Mouse (Mus musculus): ENCODE data around the gene Slc6a20b.
"Not testable (repeated sequence)": the region's sequence is repeated elsewhere in the genome, so short reads cannot be mapped to it uniquely, and the experiment has no call there.

Slc6a20b gene

DNA sequence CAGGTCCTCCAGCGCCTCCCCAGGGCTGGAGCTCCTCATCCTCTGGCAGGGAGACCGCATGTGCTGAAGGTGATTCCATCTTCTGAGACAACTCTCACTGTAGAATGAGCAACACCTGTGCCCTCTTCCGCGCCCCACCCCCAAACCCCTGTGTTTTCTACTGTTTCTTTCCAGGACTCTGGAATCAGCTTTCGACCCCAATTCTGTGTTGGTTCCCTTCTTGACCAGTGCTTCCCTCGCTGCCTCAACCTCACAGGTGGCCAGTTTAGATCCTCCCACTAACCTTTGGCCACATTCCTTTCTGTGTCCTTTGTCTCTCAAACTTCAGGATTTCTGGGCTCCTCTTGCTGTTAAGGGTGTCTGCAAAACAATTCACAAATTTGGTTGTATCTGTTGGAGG, at the start of gene Slc6a20b:
Gene Slc6a20b (minus strand): TSS at position 285 of the 400 bp plus-strand sequence.
- no peak for DNase-seq

DNA sequence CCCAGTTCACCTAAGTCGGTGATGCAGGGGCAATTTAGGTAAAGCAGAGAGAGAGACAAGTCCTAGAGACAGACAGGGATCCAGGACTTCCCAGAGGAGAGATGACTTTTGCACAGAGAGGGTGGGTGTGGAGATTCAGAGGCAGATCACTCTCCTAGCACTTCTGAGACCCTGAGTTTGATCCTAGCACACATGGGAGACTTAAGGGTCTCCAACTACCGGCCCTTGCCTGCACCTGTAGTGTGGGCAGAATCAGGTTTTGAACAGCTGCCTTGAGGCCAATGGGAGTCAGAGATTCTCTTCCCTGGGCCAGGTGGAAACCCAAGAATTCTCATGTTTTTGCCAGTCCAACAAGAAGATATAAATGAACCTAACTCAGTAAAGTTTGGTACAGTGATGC, 46.8 kb upstream of the Slc6a20b start:
- no peak for DNase-seq

DNA sequence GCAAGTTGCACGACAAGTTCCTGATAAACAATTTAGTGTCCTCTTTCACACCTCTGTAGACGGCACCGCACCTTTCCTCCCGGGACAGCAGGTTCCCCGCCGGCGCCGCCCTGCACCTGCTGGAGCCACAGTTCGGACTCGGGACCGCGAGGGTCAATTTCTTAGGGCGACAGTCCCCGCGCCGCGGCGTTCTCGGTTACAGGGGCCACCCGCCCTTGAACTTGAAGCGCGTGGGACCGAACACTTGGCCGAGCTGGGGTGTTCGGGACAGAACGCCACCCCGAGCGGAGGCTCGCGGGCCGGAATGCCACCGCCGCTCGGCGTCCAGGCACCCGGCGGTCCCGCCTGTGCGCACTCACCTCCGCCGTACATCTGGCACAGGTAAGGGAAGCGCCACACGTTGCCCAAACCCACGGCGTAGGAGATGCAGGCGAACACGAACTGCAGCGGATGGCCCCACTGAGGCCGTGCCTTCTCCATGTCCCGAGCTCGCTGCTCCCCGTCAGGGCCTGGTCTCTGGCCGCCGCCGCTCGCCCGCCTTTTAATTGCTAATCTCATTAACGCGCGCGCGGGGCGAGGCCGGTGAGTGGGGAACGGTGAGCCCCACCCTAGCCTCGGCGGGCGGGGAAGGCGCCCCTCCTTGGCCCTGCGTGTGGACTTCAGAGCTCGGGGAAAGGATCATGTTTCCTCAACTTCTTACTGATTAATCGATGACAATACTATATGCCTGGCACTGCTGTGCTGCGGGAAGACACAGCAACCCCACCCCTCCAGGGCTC, 46.2 kb upstream of the Slc6a20b start, which contains the start of the genes Ccr9 and Slc6a20a:
Gene Ccr9 (plus strand): TSS at position 113 of the 779 bp plus-strand sequence.
Gene Slc6a20a (minus strand): TSS at position 559 of the 779 bp plus-strand sequence.
- DNase-seq = peak; percentile 46

DNA sequence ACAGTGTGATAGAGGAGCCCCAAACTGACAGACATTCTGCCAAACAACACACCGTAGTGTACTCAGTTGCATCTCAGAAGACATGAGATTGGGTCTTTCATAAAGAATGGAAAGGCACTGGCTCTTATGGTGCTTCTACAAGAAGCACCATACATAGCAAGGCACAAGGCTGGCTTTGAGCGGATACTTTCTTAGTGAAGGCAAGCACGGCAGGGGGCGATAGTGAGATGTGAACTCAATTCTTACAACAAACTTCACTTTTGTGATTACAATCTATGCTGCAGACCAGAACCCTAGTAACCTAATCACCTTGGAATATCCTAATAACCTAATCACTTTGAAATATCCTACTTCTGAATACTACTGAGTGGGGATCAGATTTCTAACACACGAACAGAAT, 33.3 kb upstream of the Slc6a20b start:
- DNase-seq = peak; percentile 91

DNA sequence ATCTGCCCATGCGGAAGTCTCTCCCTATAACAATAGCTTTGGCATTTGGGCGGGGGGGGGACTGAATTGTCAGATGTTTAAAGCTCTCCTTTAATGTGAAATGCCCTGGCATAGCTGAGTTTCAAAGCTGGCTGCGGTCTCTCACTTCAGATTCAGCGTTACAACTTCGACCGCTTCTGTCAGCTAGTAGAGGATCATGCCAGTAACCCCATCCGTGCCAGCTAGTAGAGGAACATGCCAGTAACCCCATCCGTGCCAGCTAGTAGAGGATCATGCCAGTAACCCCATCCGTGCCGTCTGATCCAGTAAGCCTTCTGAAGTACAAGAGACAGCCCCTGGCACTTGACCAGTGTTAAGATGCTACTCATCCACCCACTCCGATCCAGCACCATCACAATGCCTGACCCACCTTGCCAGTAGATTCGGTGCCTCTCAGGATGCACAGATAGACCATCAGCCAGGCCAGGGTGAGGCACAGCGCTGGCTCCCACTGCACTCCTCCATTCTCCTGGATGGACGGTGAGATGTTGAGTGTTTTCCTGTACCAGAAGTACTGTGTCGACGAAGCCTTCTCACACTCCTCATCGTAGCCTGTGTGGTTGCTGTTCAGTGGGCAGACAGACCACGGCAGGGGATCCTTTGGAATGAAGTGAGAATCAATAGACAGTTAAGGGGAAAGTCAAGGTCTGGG, 27.8 kb upstream of the Slc6a20b start:
- not testable (repeated sequence) for DNase-seq

DNA sequence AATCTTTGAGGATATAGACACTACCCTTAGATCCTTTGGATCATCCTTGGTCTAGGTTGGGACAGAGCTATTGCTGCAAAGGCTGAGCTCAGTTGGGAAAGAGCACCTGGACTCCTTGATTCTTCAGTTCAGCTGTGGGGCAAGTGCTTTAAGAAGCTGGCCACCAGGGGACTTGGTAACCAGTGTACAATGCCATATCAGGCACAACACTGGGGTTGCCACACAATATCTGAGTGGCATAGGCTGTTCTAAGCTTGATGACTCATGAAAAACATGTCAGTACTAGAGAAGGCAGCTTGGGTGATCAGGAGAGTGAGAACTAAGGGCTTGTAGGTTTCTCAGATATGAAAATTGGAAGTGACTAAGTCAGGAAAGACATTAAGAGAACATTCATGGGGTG, 26.6 kb upstream of the Slc6a20b start:
- DNase-seq = no peak

DNA sequence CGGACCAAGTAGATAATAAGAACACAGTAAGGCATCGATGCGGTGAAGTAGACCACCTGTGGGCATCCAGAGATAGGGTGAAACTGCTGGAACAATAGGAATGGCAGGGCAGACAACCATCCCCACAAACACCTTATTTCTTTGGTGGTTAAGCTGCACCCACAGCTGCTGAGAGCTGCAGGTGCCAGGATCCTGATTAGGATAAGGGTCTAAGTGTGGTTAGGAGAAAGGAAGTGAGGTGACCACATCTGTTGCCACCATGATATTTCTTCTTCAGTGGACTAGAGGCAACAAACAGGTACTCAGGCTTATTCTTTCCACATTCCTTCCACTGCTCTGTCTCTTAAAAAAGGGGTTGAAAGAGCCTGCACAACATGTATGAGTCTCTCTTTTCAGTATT, 25.1 kb upstream of the Slc6a20b start:
- no peak for DNase-seq

DNA sequence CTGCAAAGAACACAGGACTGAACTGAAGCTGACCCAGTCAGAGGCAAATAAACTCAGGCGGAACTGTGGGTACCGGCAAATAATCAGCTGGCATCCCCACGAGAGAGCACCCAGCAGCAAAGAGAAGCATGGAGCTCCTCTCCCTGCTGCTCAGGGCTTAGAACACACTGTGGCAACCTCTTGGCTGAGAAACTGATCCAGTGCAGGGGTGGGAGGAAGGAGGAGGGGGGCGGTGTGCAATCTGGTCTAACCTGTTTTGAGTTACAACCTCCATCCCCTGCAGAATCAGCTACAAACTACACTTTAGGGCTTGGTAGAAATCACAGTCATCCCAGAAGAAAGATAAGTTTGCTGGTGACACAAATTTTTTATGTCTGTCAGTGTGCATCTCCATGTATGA, 19.0 kb upstream of the Slc6a20b start:
- no peak for DNase-seq

DNA sequence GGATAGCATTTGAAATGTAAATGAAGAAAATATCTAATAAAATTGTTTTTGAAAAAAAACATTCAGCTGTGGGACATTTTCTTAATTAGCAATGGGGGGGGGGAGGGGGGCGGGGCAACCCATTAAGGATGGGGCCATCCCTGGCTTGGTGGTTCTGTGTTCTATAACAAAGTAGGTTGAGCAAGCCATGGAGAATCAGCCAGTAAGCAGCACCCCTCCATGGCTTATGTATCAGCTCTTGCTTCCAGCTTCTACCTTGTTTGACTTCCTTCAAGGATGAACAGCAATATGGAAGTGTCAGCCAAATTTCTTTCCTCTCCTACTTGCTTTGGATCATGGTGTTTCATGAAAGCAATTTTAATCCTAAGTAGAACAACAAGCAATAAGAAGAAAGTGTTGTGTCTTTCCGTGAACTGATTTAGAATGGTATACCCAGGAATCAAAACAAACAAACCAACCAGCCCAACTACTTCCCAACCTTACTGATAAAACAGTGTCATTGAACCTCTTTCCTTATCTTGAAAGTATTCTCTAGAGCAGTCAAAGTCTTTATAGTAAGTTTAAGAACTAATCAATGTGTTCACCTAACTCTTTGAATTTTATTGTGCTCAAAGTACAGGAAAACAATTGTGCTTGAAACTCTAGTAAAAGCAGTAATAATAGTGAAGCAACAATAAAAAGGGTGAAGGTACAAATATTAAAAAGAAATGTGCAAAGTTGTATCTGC, 17.6 kb upstream of the Slc6a20b start:
- DNase-seq = no peak

DNA sequence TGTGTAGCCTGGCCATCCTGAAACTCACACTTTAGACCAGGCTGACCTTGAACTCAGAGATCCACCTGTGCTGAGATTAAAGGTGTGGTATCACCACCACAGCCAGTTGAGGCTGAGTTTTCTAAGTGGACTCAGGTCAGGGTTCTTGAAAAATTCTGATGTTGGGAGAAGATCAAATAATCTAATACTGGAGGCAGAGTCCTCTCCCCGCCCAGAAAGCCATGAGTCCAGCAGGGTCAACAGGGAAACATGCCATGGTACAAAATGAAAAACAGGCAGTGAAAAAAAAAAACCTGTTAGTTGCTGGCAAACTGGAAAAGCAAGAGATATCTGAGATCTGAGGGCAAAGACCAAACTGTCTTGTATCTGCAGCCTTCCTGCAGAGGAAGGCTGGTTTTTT, 7.7 kb upstream of the Slc6a20b start:
- no peak for DNase-seq

DNA sequence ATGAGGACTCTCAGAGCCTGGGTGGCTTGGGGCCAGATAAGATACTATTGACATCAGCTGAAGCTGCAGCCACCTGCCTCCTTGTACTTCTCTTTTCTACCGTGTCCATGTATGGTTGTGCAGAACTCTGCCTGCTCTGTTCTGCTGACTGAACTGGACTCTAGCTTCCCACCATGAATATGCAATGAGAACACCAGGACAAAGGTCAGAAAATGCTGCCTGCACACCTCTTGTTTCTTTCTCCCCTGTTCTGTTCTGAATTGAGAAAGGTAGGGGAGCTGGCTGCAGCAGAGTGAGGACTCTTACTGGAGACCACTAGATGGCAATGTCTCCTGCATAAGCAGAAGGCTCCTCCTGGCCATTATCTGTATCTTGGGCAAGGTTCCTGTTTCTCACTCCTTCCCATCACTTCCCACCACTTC, 6.3 kb upstream of the Slc6a20b start:
- DNase-seq = peak; percentile 43

DNA sequence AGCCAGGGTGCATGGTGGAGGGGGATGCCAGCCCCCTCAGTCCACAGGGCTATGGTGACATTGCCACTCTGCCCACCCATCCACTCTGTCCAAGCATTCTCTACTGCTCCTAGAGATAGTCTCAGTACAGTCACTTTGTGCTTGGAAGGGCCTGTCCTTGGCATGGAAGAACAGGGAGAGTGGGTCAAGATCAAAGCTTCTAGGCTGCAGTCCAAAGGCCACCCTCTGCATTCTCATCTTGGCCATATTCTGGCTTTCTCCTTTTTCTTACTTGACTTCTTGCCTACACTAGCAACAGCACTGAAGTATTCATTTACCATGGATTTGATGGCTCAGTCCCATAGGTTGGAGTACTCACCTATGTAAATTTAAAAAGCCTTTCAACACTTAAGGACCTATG, 5.9 kb upstream of the Slc6a20b start:
- no peak for DNase-seq

DNA sequence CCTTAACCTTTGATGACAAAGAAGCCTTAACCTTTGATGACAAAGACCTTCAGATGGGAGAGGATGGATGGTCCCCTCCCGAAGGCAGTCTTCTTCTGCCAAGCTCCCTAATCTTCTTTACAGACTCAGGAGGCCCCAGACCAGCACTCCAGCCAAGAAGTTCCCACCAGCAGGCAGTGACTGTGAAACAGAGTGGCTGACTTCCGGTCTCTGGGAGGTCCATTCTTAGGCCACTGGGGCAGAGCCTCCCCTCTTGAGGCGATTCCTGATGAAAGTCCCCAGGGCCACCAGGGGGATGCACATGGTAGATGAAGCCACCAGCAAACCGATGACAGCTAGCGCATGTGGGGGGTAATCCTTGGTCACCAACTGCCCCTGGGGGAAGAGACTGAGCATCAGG, 4.4 kb upstream of the Slc6a20b start:
- no peak for DNase-seq

DNA sequence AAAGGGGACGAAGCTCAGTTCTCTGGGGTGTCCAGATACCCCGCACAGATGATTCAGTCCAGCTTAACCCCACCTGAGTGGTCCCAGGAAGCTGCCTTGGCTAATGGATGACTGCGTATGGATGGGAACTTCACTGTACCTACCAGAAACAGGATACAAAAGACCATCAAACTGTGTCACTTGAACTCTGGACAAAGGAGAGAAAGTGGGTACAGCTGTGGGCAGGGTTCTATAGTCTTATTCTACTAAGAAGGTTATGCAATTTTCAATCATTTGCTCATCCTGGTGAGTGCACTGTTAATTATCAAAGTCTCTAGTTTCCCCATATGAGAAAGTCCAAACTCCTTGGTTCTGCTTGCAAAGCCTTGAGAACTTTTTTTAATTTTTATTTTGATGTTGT, 628 bp upstream of the Slc6a20b start:
- DNase-seq = no peak

DNA sequence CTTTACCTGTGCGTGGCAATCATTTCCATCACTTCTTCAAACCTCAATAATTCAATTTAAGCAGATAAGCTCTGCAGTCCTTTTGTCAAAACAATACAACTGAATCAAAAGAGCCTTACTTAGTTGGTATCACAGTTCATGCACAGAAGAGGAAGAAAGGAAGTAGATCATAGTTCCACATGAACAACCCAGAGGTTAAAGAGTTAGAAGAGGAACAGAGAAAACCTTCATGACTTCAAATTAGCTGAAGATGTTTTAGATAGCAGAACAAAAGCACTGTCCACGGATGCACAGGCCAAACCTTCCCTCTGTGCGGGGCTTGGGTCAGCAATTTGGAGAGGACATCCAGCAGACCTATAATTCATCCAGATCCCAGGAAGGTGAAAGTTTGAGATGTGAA, 699 bp downstream of the Slc6a20b start:
- no peak for DNase-seq

DNA sequence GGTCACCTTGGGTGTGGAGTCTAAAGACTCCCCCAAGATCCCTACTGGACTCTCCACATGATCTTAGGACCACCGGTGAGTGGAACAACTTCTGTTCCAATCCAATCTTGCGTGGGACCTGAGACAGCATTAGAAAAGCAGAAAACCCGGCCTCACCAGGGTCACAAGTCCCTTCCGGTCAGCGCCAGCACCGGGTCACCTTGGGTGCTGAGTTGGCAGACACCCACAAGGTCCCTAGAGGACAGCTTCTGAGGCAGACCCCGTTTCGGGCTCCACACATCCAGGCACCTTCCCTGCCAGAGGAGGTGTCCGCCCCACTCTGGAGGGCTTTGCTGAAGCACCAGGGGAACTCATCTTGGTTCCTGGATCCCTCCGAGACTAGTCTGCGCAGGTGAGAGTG, 6.5 kb downstream of the Slc6a20b start:
- DNase-seq = no peak

DNA sequence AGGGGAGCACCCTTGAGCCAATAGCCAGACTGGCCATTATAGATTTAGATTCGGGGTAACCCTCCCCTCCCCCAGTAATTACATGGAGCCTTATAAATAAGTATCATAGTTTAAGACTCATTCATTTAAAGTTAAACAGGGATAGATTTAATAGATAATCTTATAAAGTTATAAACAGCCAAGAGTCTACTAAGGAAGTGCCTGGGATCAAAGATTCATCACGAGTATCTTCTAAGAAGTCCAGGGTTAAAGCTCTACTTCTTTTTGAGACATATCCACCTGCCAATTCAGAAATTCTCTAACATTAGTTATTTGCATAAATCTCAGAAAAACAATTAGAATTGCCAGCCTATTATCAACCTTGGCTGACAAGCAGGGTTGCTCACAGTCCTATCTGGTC, 7.6 kb downstream of the Slc6a20b start:
- DNase-seq = no peak

DNA sequence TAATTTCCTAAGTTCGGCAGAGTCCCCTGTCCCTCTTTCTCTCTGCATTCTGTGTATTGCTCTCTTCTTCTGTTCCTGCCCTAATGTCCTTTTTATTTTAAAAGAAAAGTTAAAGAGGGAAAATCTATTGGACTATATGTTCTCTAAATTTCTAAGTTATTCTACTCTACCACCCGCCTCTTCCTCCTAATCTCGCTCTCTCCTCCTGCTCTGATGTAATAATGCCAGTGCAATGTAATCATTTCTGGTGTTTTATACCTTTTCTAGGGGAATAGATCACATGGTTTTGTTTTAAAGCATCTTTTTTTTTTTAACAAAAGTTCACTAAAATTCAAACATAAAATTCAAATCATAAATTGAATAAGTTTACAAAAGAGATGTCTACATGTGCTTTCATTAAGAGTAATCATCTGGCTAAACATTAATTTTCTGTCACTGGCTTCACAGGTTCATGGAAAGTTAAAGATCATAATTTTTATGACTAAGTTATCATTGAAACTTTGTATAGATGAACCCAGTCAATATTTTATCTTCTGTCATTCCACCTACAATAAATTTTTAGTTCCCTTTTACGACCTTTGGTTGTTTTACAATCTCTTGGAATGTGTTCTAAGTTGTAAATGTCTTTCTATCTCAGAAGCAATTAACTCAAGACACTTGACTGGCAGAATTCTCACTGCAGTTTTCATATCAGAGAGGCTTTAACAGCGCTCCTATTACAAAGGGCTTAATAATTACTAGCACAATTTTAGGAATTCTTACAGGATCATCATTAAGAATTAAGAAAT, 11.9 kb downstream of the Slc6a20b start:
- DNase-seq = no peak

DNA sequence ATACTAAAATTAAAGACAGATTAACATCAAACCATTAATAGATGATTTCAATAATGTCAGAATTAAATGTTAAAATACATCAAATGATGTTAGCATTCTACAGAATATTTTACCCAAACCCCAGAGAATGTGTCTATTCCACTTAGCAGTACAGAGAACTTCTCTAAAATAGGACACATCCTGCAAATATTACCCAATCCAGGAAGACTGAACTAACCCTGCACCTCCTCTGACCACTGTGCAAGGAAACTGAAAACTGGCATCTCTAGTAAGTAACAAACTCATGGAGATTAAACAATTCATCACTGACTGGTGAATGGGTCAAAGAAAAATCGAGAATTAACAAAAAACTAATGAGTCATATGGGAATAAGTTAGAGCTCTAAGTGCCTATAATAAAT, 30.8 kb downstream of the Slc6a20b start:
- DNase-seq = no peak

DNA sequence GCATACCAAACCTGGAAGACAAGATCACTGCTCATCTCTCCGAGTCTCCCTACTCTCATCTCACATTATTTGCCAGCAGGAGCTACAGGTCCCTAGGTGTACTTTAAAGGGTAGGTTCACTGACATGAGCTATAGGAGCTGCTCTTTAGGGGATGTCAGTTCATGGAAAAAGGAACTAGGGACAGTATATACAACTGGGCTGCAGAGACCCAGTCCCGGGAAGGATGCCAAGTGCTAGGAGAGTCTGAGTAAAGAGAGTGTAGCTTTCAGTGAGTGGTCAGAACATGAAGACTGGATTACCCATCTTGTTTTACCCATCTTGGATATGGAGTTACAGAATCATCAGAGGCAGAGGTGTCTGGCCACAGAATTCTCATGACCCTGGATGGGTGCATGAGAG, 35.0 kb downstream of the Slc6a20b start:
- no peak for DNase-seq

DNA sequence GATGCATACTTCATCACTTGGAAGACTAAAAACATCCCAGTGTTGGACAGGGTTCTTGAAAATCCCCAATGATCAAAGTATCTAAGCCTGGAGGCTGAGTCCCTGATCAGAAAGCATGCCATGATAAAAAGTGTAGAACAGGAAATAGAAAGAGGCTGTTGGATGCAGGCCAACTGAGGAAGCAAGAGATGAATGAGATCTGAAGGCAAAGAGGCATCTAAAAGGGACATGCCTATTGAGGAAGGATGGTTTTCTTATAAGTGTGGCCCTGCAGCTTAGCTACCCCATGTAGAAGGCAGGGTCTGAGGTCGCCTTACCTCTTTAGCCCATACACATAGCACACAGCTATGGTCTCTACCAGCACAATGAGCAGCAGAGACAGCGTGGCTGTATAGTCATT, 35.5 kb downstream of the Slc6a20b start:
- DNase-seq = no peak

DNA sequence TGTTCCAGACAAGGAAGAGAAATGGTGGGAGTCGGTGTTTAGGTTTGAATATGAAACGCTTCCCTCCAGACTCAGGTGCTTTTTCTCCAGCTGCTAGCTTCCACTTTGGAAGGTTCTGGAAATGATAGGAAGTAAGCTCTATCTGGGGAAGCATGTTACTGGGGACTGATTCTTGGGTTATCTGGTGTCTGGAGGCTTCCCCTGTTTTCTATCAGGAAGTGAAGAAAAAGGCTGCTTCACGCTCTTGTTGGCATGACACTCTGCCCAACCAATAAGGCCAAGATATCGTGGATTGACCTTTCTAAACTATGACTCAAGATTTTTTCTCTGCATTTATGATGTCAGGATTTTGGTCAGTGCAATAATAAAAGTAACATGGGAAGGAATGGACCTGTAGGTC, 37.2 kb downstream of the Slc6a20b start:
- no peak for DNase-seq
